Mouse (Mus musculus) stomach, embryonic 14.5 days (tissue): ENCODE results near the gene Esp38. TPM values are rescaled to one million over a fixed set of nuclear protein-coding genes. Genes with fewer than 3 reads are reported as not detected.
"Not testable (repeated sequence)": the region's sequence is repeated elsewhere in the genome, so short reads cannot be mapped to it uniquely, and the experiment has no call there.

Experiments used
- ATAC-seq: fragments of 200-750 bp; cut with Nextera tagmentation; 2 replicates; pipeline ENCODE4 v1.8.0; 2017; ENCODE audit warnings: low read depth, moderate TSS enrichment; ENCODE audit not compliant: insufficient number of reproducible peaks, insufficient read depth, low FRiP score
- H3K27ac ChIP-seq: fragments of 300-500 bp; sonication (generic); 2 replicates; pipeline ENCODE4 v1.5.1; 2014; ENCODE audit warnings: mild to moderate bottlenecking, low read length, moderate library complexity, mixed read lengths
- H3K27me3 ChIP-seq: fragments of 300-500 bp; sonication (generic); 2 replicates; pipeline ENCODE4 v1.6.1; 2014; ENCODE audit warnings: low read length, control low read depth, mixed read lengths; ENCODE audit not compliant: control insufficient read depth, insufficient read depth
- H3K36me3 ChIP-seq: fragments of 300-500 bp; sonication (generic); 2 replicates; pipeline ENCODE4 v1.6.1; 2014; ENCODE audit warnings: mild to moderate bottlenecking, control low read depth, low read length, moderate library complexity, mixed read lengths; ENCODE audit not compliant: control insufficient read depth, insufficient read depth
- H3K4me1 ChIP-seq: fragments of 300-500 bp; sonication (generic); 2 replicates; pipeline ENCODE4 v1.6.1; 2014; ENCODE audit warnings: low read length, control low read depth, mixed read lengths; ENCODE audit not compliant: control insufficient read depth, insufficient read depth
- H3K4me2 ChIP-seq: fragments of 300-500 bp; sonication (generic); replicated peaks from 2 replicates; pipeline ENCODE4 v1.6.1; 2014; ENCODE audit warnings: low read depth, low read length, control low read depth
- H3K4me3 ChIP-seq: fragments of 300-500 bp; sonication (generic); 2 replicates; pipeline ENCODE4 v1.5.1; 2014; ENCODE audit warnings: low read depth, low read length, control low read depth
- H3K9ac ChIP-seq: fragments of 300-500 bp; sonication (generic); replicated peaks from 2 replicates; pipeline ENCODE4 v1.6.1; 2014; ENCODE audit warnings: low read depth, mild to moderate bottlenecking, control low read depth, low read length, moderate library complexity, mixed read lengths
- H3K9me3 ChIP-seq: fragments of 300-500 bp; sonication (generic); 2 replicates; pipeline ENCODE4 v1.6.1; 2016; ENCODE audit warnings: low read depth, low read length, control low read depth; ENCODE audit not compliant: control insufficient read depth
- WGBS: fragments of 180-500 bp; shearing (Covaris S2); extraction: QIAGEN DNeasy Blood & Tissue Kit; methylation state at CpG from one replicate; pipeline ENCODE4 v1.1.7; 2014; 5-methylcytosine and 5-hydroxymethylcytosine counted together
- polyA plus RNA-seq: library from polyadenylated mRNA; unstranded; fragments of >200 nt; fragmentation: Nextera tagmentation; extraction: Ambion mirVana; gene quantifications from 2 replicates; pipeline ENCODE4 v1.2.1, GENCODE M21; 2014

The Esp38 gene
- not detected in 2 replicates for polyA plus RNA-seq

GRCm38 (mm10) chr17:39950220-39950619 is at the start of gene Esp38:
Gene Esp38 (plus strand): TSS chr17:39950520.
- no peak for ATAC-seq
- WGBS: 67% methylated on average over 3 of the region's 3 CpGs

GRCm38 (mm10) chr17:39902928-39903545 is 47.3 kb upstream of the Esp38 start:
- WGBS: 62% methylated on average over 6 of the region's 8 CpGs
- not testable (repeated sequence) for H3K4me1 ChIP-seq, H3K4me3 ChIP-seq, H3K4me2 ChIP-seq, H3K9me3 ChIP-seq, H3K36me3 ChIP-seq, ATAC-seq, H3K9ac ChIP-seq, H3K27ac ChIP-seq, H3K27me3 ChIP-seq

More at GRCm38 (mm10) chr17:39950220-39950619, at the start of gene Esp38:
- Histone ChIP-seq H3K27ac (no peak within 1 kb of the TSS), H3K4me3 (no peak within 1 kb of the TSS), H3K4me2 (no peak within 1 kb of the TSS), H3K9ac (no peak within 1 kb of the TSS), H3K36me3 (no peaks in the 10 kb centered on the region), H3K9me3 (no peaks in the 10 kb centered on the region), H3K4me1 (no peaks in the 10 kb centered on the region), H3K27me3 (no peaks in the 10 kb centered on the region)

Other genes starting within 250 kb of the Esp38 start
- gene AC192777.2, start 144.9 kb downstream of the Esp38 start, polyA plus RNA-seq: not detected in 2 replicates